Mouse (Mus musculus): ENCODE measurements around the gene Dcpp2.

DNA sequence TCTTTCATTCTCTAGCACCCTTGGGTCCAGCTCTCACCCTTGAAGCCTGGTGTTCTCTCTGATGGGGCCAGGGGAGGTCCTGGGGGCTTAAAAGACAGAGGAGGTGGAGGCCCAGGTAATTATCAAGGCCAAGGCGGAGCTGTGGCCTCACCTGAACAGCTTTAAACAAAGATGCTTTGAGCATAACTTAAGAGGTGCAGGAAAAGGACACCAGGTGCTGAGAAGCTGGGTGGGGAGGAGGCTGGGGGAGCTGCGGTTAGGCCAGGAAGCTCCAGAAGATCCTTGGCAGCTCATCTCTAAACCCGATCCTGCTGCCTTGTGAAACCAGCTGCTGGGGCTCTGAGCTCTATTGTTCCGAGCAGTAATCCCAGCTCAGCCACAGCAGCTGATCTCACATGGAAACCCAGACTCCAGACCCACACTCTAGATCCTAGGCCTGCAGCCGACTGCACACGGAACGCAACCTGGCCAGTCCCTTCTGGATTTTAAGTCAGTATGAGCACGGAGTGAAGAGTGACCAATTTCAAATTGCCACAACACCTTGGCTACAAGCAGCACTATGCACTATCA, 44.6 kb upstream of the Dcpp2 start, which contains the start of gene Prss33:
- TF ChIP-seq POLR2A (IDR thresholded peaks at IDR 0.05; ENCODE audit: borderline replicate concordance, extremely low read depth, low read depth, low read length): no peak
- TF ChIP-seq CTCF (IDR thresholded peaks at IDR 0.05; ENCODE audit: insufficient read depth, low read length): no peak
